Mouse (Mus musculus): Measurements from ENCODE around the gene Abr.

DNA sequence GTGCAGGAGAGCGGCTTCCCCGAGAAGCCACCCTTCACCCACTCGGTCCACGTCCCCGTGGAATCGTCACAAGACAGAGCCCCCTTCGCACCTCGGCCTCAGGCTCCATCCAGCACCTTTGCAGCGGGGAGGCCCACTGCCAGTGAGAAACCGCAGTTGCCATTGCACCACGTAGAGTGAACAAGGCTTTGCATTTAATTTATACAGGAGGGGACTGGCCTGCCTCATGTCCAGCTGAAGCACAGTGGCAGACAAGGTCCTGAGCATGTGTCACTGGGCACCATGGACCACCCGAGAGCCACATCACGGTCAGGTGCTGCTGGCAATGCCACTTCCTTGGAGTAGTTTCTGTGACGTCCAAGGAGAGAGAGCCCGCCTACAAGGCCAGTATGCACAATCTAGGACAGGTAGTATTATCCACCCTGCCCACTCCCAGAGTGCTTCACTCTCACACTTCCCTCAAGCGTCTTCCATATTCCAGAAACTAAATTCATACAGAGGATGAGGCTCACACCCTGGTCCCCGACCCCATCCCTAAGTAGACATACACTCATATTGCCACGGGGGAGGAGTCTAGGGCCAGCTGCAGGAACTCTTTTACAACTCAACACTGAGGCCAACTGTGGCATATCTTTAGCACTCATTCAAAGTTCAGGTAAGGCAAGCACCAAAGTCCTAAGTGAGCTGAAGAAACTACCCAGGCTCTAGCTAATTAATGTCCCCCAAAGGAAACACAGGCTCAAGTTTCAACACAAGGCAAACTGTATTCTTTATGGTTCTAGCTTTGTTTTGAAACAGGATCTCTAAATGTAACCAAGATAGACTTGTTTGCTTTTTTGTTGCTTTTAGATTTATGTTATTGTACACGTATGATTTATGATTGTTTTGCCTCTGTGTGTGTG is 126.7 kb downstream of the Abr start:
- TF ChIP-seq CTCF (IDR thresholded peaks at IDR 0.05; ENCODE audit: extremely low read depth, insufficient read depth, low read length) (no peak), POLR2A (IDR thresholded peaks at IDR 0.05; ENCODE audit: extremely low read depth, insufficient read depth, low read length) (no peak)

Measured in cortical plate, adult 2 months (tissue).